Mouse (Mus musculus): ENCODE results near the gene Mybph. TPM values are rescaled to one million over a fixed set of nuclear protein-coding genes. Genes with fewer than 3 reads are reported as not detected.

Gene Mybph
- polyA plus RNA-seq (2015; fragmentation: Nextera tagmentation; extraction: Ambion mirVana), result 0.17 and 0.24 TPM in 2 replicates

DNA sequence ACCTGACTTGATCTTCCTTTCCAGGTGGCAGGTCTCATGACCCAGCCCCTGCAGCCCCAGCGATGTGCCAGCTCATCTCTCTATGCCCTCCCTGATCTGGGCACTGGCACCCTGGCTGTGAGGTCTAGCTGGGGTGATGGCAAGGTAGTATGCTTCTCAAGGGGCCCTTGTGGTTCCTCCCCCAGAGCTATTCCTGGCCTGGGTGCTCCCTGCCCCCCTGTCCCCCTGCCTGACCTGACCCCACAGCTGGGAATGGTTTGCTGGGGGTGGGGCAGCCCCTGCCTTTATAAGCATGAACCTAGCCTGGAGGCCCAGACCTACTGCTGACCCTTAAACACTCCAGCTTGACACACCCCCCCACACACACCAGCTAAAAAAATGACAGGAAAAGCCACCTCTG lies at the start of gene Mybph:
Gene Mybph (plus strand): TSS at position 323 of the 400 bp plus-strand sequence.
- WGBS, result 67% methylated on average over 1 of the region's 1 CpGs
- H3K27ac ChIP-seq (ENCODE audit: low read length), result no peak within 1 kb of the TSS
- no peaks in the 10 kb centered on the region for H3K36me3 ChIP-seq (ENCODE audit: control insufficient read depth, insufficient read depth, low read length)
- peaks cover 20% of the 10 kb centered on the region for H3K4me1 ChIP-seq (ENCODE audit: control insufficient read depth, insufficient read depth, low read length)
- no peaks in the 10 kb centered on the region for H3K9me3 ChIP-seq (ENCODE audit: control insufficient read depth, low read length)
- H3K4me3 ChIP-seq (ENCODE audit: low read length), result no peak within 1 kb of the TSS
- no peaks in the 10 kb centered on the region for H3K27me3 ChIP-seq (replicated peaks; ENCODE audit: control insufficient read depth, insufficient read depth, low read length)
- no peak within 1 kb of the TSS for H3K4me2 ChIP-seq (ENCODE audit: low read depth, low read length)
- ATAC-seq, result no peak
- no peak within 1 kb of the TSS for H3K9ac ChIP-seq (ENCODE audit: low read depth, low read length)

- H3K9ac ChIP-seq (ENCODE audit: low read depth, low read length), result no peak overlapping the region
- H3K27ac ChIP-seq (ENCODE audit: low read length), result no peak overlapping the region
- no peak overlapping the region for H3K4me2 ChIP-seq (ENCODE audit: low read depth, low read length)
- H3K36me3 ChIP-seq (ENCODE audit: control insufficient read depth, insufficient read depth, low read length), result no peaks in the 10 kb centered on the region
- H3K9me3 ChIP-seq (ENCODE audit: control insufficient read depth, low read length), result no peaks in the 10 kb centered on the region
- no peaks in the 10 kb centered on the region for H3K4me1 ChIP-seq (ENCODE audit: control insufficient read depth, insufficient read depth, low read length)
- 85% methylated on average over 8 of the region's 8 CpGs for WGBS
- H3K4me3 ChIP-seq (ENCODE audit: low read length), result no peak overlapping the region
- no peaks in the 10 kb centered on the region for H3K27me3 ChIP-seq (replicated peaks; ENCODE audit: control insufficient read depth, insufficient read depth, low read length)
- no peak for ATAC-seq
Measured at GRCm38 (mm10) chr1:134146066-134146465, 47.2 kb upstream of the Mybph start.

DNA sequence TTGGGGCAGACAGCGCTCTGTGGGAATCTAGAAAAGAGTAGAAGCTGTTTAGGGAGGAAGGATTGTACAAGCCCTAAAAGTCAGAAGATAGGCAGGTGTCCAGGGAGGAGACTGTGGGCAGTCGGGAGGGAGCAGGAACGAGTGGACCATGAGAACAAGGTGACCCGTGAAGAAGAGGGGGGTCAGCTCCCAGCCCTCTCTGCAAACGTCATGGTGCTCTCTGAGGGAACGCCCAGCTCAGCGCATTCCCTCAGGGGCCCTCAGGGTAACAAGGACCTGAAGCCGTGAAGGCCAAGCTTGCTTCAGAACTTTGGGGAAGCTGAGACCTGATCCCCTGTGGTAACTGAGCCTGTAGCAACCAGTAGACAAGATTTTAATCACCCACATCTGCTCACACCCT lies 43.2 kb upstream of the Mybph start:
- Histone ChIP-seq H3K36me3 (ENCODE audit: control insufficient read depth, insufficient read depth, low read length) (no peaks in the 10 kb centered on the region), H3K4me2 (ENCODE audit: low read depth, low read length) (no peak overlapping the region), H3K27me3 (replicated peaks; ENCODE audit: control insufficient read depth, insufficient read depth, low read length) (no peaks in the 10 kb centered on the region), H3K9me3 (ENCODE audit: control insufficient read depth, low read length) (no peaks in the 10 kb centered on the region), H3K9ac (ENCODE audit: low read depth, low read length) (no peak overlapping the region), H3K27ac (ENCODE audit: low read length) (no peak overlapping the region), H3K4me1 (ENCODE audit: control insufficient read depth, insufficient read depth, low read length) (0 out of 2 replicates have a peak, but pooled peaks cover 2% of the 10 kb centered on the region), H3K4me3 (ENCODE audit: low read length) (no peak overlapping the region)
- no peak for ATAC-seq
- WGBS, result 59% methylated on average over 8 of the region's 8 CpGs

DNA sequence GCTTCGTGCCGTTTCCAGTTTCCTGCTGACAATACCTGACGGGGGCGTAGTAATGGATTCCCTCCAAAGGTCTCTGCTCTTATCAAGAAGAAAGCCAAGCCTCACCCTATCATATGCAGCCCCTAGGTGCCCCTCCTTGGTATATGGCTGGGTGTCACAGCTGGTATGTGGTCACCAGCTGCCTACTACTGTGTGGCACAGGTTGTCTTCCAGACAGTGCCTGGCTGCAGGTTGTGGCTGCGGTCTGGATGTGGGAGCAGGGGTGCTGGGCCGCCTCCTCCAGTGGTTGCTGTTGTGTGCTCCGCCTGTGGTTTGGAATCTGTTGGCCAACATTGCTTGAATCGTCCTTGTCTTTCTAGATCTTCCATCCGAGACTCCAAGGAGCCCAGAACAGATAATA lies 42.5 kb upstream of the Mybph start:
- Histone ChIP-seq H3K4me1 (ENCODE audit: control insufficient read depth, insufficient read depth, low read length) (0 out of 2 replicates have a peak, but pooled peaks cover 2% of the 10 kb centered on the region), H3K9me3 (ENCODE audit: control insufficient read depth, low read length) (no peaks in the 10 kb centered on the region)
- ATAC-seq, result no peak

GRCm38 (mm10) chr1:134151655-134152412 lies 41.4 kb upstream of the Mybph start:
- Histone ChIP-seq H3K9ac (ENCODE audit: low read depth, low read length) (no peak overlapping the region), H3K36me3 (ENCODE audit: control insufficient read depth, insufficient read depth, low read length) (no peaks in the 10 kb centered on the region), H3K4me1 (ENCODE audit: control insufficient read depth, insufficient read depth, low read length) (0 out of 2 replicates have a peak, but pooled peaks cover 2% of the 10 kb centered on the region), H3K4me2 (ENCODE audit: low read depth, low read length) (no peak overlapping the region), H3K27me3 (replicated peaks; ENCODE audit: control insufficient read depth, insufficient read depth, low read length) (no peaks in the 10 kb centered on the region), H3K9me3 (ENCODE audit: control insufficient read depth, low read length) (no peaks in the 10 kb centered on the region), H3K4me3 (ENCODE audit: low read length) (no peak overlapping the region), H3K27ac (ENCODE audit: low read length) (no peak overlapping the region)
- WGBS, result 33% methylated on average over 13 of the region's 13 CpGs
- ATAC-seq, result peak; percentile 80

More for the DNA sequence above, 42.5 kb upstream of the Mybph start:
- H3K9ac ChIP-seq (ENCODE audit: low read depth, low read length), result no peak overlapping the region
- no peaks in the 10 kb centered on the region for H3K36me3 ChIP-seq (ENCODE audit: control insufficient read depth, insufficient read depth, low read length)
- no peak overlapping the region for H3K27ac ChIP-seq (ENCODE audit: low read length)
- no peak overlapping the region for H3K4me3 ChIP-seq (ENCODE audit: low read length)
- H3K27me3 ChIP-seq (replicated peaks; ENCODE audit: control insufficient read depth, insufficient read depth, low read length), result no peaks in the 10 kb centered on the region
- WGBS, result 88% methylated on average over 9 of the region's 9 CpGs
- no peak overlapping the region for H3K4me2 ChIP-seq (ENCODE audit: low read depth, low read length)

- Histone ChIP-seq H3K4me2 (ENCODE audit: low read depth, low read length) (no peak overlapping the region), H3K4me3 (ENCODE audit: low read length) (no peak overlapping the region), H3K9me3 (ENCODE audit: control insufficient read depth, low read length) (no peaks in the 10 kb centered on the region), H3K27ac (ENCODE audit: low read length) (no peak overlapping the region), H3K36me3 (ENCODE audit: control insufficient read depth, insufficient read depth, low read length) (no peaks in the 10 kb centered on the region), H3K27me3 (replicated peaks; ENCODE audit: control insufficient read depth, insufficient read depth, low read length) (no peaks in the 10 kb centered on the region), H3K9ac (ENCODE audit: low read depth, low read length) (no peak overlapping the region), H3K4me1 (ENCODE audit: control insufficient read depth, insufficient read depth, low read length) (0 out of 2 replicates have a peak, but pooled peaks cover 2% of the 10 kb centered on the region)
- 73% methylated on average over 21 of the region's 21 CpGs for WGBS
- no peak for ATAC-seq
Measured at GRCm38 (mm10) chr1:134152626-134153590, 40.3 kb upstream of the Mybph start.

GRCm38 (mm10) chr1:134154121-134154520 lies 39.1 kb upstream of the Mybph start:
- H3K27me3 ChIP-seq (replicated peaks; ENCODE audit: control insufficient read depth, insufficient read depth, low read length), result no peaks in the 10 kb centered on the region
- WGBS, result 85% methylated on average over 3 of the region's 3 CpGs

DNA sequence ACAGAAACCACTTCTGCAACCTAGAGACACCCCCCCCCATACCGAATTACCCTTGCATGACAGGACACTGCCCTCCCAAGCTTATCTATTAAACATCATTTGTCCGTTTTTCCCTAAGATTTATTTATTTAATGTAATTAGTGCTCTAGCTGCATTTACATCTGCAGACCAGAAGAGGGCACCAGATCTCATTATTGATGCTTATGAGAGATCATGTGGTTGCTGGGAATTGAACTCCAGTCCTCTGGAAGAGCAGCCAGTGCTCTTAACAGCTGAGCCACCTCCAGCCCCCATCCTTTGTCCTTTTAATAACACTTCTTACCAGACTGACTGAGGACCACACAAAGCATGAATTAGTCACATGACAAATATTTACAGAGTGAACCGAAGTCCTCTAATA lies 38.6 kb upstream of the Mybph start:
- Histone ChIP-seq H3K36me3 (ENCODE audit: control insufficient read depth, insufficient read depth, low read length) (no peaks in the 10 kb centered on the region), H3K9ac (ENCODE audit: low read depth, low read length) (no peak overlapping the region), H3K4me3 (ENCODE audit: low read length) (no peak overlapping the region), H3K9me3 (ENCODE audit: control insufficient read depth, low read length) (no peaks in the 10 kb centered on the region), H3K4me2 (ENCODE audit: low read depth, low read length) (no peak overlapping the region), H3K27ac (ENCODE audit: low read length) (no peak overlapping the region), H3K27me3 (replicated peaks; ENCODE audit: control insufficient read depth, insufficient read depth, low read length) (no peaks in the 10 kb centered on the region), H3K4me1 (ENCODE audit: control insufficient read depth, insufficient read depth, low read length) (0 out of 2 replicates have a peak, but pooled peaks cover 2% of the 10 kb centered on the region)
- ATAC-seq, result no peak
- WGBS, result 58% methylated on average over 3 of the region's 3 CpGs

More at GRCm38 (mm10) chr1:134154121-134154520, 39.1 kb upstream of the Mybph start:
- ATAC-seq, result no peak; the same call in 1 of the 2 replicates
- no peaks in the 10 kb centered on the region for H3K36me3 ChIP-seq (ENCODE audit: control insufficient read depth, insufficient read depth, low read length)
- H3K4me3 ChIP-seq (ENCODE audit: low read length), result no peak overlapping the region
- H3K4me1 ChIP-seq (ENCODE audit: control insufficient read depth, insufficient read depth, low read length), result 0 out of 2 replicates have a peak, but pooled peaks cover 2% of the 10 kb centered on the region
- no peaks in the 10 kb centered on the region for H3K9me3 ChIP-seq (ENCODE audit: control insufficient read depth, low read length)
- H3K27ac ChIP-seq (ENCODE audit: low read length), result no peak overlapping the region
- no peak overlapping the region for H3K4me2 ChIP-seq (ENCODE audit: low read depth, low read length)
- no peak overlapping the region for H3K9ac ChIP-seq (ENCODE audit: low read depth, low read length)

- Histone ChIP-seq H3K4me3 (ENCODE audit: low read length) (no peak overlapping the region), H3K36me3 (ENCODE audit: control insufficient read depth, insufficient read depth, low read length) (no peaks in the 10 kb centered on the region), H3K27ac (ENCODE audit: low read length) (no peak overlapping the region), H3K9ac (ENCODE audit: low read depth, low read length) (no peak overlapping the region), H3K9me3 (ENCODE audit: control insufficient read depth, low read length) (no peaks in the 10 kb centered on the region), H3K4me1 (ENCODE audit: control insufficient read depth, insufficient read depth, low read length) (no peaks in the 10 kb centered on the region), H3K27me3 (replicated peaks; ENCODE audit: control insufficient read depth, insufficient read depth, low read length) (no peaks in the 10 kb centered on the region), H3K4me2 (ENCODE audit: low read depth, low read length) (no peak overlapping the region)
- ATAC-seq, result no peak
- 83% methylated on average over 3 of the region's 3 CpGs for whole genome bisulfite sequencing
Measured at GRCm38 (mm10) chr1:134160404-134160803, 32.8 kb upstream of the Mybph start.

Data from intestine, embryonic 16.5 days (tissue).